Mouse (Mus musculus) testis, adult 2 months (tissue): ENCODE results near the gene Miox.

ENCODE experiments used
- CTCF ChIP-seq: fragments of 200-500 bp; IDR thresholded peaks from 2 replicates; pipeline ENCODE4 v1.5.1; 2012; ENCODE audit warnings: low read depth, mild to moderate bottlenecking, inconsistent platforms, low read length, moderate library complexity; ENCODE audit not compliant: control insufficient read depth, insufficient read depth, insufficient replicate concordance
- POLR2A ChIP-seq: fragments of 200-500 bp; IDR thresholded peaks from 2 replicates; pipeline ENCODE4 v1.6.1; 2012; ENCODE audit warnings: low read depth, mild to moderate bottlenecking, inconsistent platforms, low read length, moderate library complexity; ENCODE audit not compliant: control insufficient read depth

DNA sequence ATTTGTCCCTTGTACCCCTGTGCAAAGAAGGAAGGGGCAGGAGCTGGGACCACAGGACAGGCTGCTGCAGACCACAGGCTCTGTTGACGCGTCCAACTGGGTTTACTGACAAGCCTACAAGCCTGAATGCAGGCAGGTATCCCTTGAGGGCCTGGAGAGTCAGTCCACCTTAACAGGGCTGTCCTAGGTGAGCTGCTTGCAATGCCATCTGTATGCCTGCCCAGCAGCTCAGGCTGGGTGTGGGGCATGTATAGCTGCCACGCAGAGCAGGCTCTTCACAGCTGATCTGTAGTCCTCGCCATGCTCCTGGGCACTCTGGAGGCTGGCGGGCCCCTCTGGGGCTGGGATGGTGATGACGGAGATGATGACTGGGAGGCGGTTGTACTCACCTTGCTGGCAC, 50.4 kb downstream of the Miox start, which contains the start of gene Klhdc7b:
- TF ChIP-seq CTCF (no peak), POLR2A (no peak)
